Mouse (Mus musculus): ENCODE data around the gene Kif17. TPM values are rescaled to one million over a fixed set of nuclear protein-coding genes. Genes with fewer than 3 reads are reported as not detected.

Kif17 gene
- polyA plus RNA-seq, 1 experiment from 2014 or later = not detected

DNA sequence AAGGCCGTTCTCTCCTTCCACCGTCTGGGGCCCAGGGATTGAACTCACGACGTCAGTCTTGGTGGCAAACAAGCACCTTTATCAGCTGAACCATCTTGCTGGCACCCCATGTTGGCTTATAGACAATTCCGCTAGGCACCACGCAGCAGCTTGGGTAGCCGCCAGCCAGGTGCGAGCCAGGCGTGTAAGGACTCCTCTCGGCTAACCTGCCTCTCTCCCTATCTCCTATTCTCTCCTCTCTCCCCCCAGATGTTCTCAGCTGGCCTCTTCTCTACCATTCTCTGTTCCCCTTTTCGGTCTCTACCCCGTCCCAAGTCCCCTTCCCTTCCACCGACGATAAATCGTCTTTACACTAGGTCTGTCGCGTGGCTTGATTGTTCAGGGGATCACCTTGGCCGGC is 53.5 kb downstream of the Kif17 start:
- ATAC-seq (replicated peaks; ENCODE audit: low FRiP score) (no peak), DNase-seq (ENCODE audit: low spot score) (no peak)
- Histone ChIP-seq H3K27ac (ENCODE audit: low read depth, low read length) (no peak overlapping the region; the same call in 1 of the 2 replicates), H3K36me3 (ENCODE audit: control insufficient read depth, insufficient read depth, low read length) (no peaks in the 10 kb centered on the region), H3K9me3 (ENCODE audit: control insufficient read depth, low read length) (no peaks in the 10 kb centered on the region), H3K4me2 (ENCODE audit: low read depth, low read length, severe bottlenecking) (peak overlapping the region; percentile 65), H3K4me1 (replicated peaks; ENCODE audit: control insufficient read depth, insufficient read depth, low read length) (peaks cover 8% of the 10 kb centered on the region), H3K4me3 (ENCODE audit: low read depth, low read length) (peak overlapping the region; percentile 93), H3K9ac (ENCODE audit: low read length) (peak overlapping the region; percentile 79), H3K27me3 (ENCODE audit: control insufficient read depth, insufficient read depth, low read length) (no peaks in the 10 kb centered on the region)
- WGBS = 18% methylated on average over 18 of the region's 18 CpGs

DNA sequence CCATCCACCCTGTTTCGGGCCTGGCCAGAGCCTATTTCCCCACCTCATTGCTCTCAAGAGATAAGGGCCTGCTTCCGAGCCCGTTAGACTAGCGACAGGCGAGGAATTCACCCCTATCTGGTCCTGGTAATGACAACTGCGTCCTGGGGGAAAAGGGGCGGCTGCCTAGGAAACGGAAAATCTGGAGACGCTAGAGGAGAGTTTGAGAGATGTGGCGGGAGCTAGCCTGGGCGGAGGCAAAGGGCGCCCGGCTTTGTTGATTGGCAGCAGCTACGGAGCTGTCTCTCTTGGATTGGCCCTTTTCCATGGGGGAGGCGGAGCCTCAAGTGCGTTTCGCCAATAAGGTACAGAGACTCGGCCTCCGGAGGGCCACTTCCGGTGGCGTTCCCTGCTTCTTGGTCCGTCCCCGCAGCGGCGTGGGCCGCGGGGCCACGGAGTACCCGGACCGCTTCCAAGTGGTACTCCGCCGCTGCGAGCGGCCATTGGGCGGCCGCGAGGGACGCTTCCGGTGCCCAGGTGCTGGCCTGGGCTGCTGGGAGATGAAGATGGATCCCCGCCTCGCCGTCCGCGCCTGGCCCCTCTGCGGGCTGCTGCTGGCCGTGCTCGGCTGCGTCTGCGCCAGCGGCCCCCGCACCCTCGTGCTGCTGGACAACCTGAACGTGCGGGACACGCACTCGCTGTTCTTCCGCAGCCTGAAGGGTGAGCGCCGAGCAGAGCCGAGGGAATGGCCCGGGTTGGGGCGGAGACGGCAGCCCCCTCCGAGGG is 54.3 kb downstream of the Kif17 start, which contains the start of gene Ddost:
Gene Ddost (plus strand): TSS at position 391 of the 765 bp plus-strand sequence.
- under 1% methylated on average over 61 of the region's 64 CpGs for WGBS
- peak within 1 kb of the TSS; percentile 71 for H3K27ac ChIP-seq (ENCODE audit: low read depth, low read length)
- peak within 1 kb of the TSS; percentile 93 for H3K4me3 ChIP-seq (ENCODE audit: low read depth, low read length)
- peak within 1 kb of the TSS; percentile 94 for H3K9ac ChIP-seq (ENCODE audit: low read length)
- peaks cover 8% of the 10 kb centered on the region for H3K4me1 ChIP-seq (replicated peaks; ENCODE audit: control insufficient read depth, insufficient read depth, low read length)
- H3K9me3 ChIP-seq (ENCODE audit: control insufficient read depth, low read length) = no peaks in the 10 kb centered on the region
- H3K27me3 ChIP-seq (ENCODE audit: control insufficient read depth, insufficient read depth, low read length) = no peaks in the 10 kb centered on the region
- peak; percentile 98 for DNase-seq (ENCODE audit: low spot score)
- peak; percentile 99 for ATAC-seq (replicated peaks; ENCODE audit: low FRiP score)
- peak within 1 kb of the TSS; percentile 83 for H3K4me2 ChIP-seq (ENCODE audit: low read depth, low read length, severe bottlenecking)
- no peaks in the 10 kb centered on the region for H3K36me3 ChIP-seq (ENCODE audit: control insufficient read depth, insufficient read depth, low read length)

DNA sequence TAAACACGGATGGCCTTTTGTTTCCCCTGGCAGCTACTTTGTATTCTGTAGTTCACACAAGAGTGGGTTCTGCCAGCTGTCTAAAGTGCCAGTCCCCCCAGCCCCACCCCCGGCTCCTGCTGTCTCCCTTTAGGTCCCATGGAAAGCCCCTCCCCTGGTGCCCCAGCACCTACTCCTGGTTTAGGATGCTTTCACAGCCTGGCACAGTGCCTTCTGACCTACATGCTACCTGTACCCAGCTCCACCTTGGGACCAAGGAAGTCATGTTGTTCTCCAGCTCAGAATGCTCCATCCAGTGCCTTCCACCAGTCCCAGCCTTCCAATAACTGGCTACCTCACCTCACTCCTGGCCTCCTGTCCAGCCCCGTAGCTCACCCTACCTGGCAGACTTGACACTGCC is 56.8 kb downstream of the Kif17 start:
- no peak overlapping the region for H3K4me3 ChIP-seq (ENCODE audit: low read depth, low read length)
- WGBS = 90% methylated on average over 3 of the region's 3 CpGs
- H3K9ac ChIP-seq (ENCODE audit: low read length) = no peak overlapping the region
- no peak for DNase-seq (ENCODE audit: low spot score)
- H3K36me3 ChIP-seq (ENCODE audit: control insufficient read depth, insufficient read depth, low read length) = peaks cover 2% of the 10 kb centered on the region; the same call in 1 of the 2 replicates
- peaks cover 8% of the 10 kb centered on the region for H3K4me1 ChIP-seq (replicated peaks; ENCODE audit: control insufficient read depth, insufficient read depth, low read length)
- H3K27me3 ChIP-seq (ENCODE audit: control insufficient read depth, insufficient read depth, low read length) = no peaks in the 10 kb centered on the region
- no peak overlapping the region for H3K4me2 ChIP-seq (ENCODE audit: low read depth, low read length, severe bottlenecking)
- ATAC-seq (replicated peaks; ENCODE audit: low FRiP score) = no peak
- no peaks in the 10 kb centered on the region for H3K9me3 ChIP-seq (ENCODE audit: control insufficient read depth, low read length)
- no peak overlapping the region for H3K27ac ChIP-seq (ENCODE audit: low read depth, low read length)

DNA sequence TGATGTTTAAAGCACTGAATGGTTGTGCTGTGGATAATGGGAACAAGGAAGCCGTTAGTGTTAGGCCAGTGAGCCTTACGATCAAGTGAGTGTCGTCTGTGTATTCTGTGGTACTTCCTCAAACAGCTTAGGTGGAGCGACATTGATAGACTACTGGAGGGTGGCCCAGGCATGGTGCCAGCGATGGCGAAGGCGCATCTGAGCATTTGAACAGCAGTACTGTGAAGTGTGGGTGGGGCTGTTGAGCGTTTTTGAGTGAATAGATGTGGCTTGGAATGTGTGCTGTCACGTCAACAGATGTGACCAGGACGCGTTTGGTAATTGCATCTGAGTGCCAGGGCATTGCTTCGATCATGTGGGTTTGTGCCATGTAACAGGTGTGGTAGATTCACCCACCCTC is 57.5 kb downstream of the Kif17 start:
- H3K4me1 ChIP-seq (replicated peaks; ENCODE audit: control insufficient read depth, insufficient read depth, low read length) = peaks cover 8% of the 10 kb centered on the region
- 91% methylated on average over 12 of the region's 12 CpGs for WGBS
- H3K4me2 ChIP-seq (ENCODE audit: low read depth, low read length, severe bottlenecking) = no peak overlapping the region
- H3K36me3 ChIP-seq (ENCODE audit: control insufficient read depth, insufficient read depth, low read length) = peaks cover 5% of the 10 kb centered on the region; the same call in 1 of the 2 replicates
- H3K9ac ChIP-seq (ENCODE audit: low read length) = no peak overlapping the region
- ATAC-seq (replicated peaks; ENCODE audit: low FRiP score) (no peak), DNase-seq (ENCODE audit: low spot score) (no peak)
- no peak overlapping the region for H3K27ac ChIP-seq (ENCODE audit: low read depth, low read length)
- H3K9me3 ChIP-seq (ENCODE audit: control insufficient read depth, low read length) = no peaks in the 10 kb centered on the region
- H3K27me3 ChIP-seq (ENCODE audit: control insufficient read depth, insufficient read depth, low read length) = no peaks in the 10 kb centered on the region
- H3K4me3 ChIP-seq (ENCODE audit: low read depth, low read length) = no peak overlapping the region

DNA sequence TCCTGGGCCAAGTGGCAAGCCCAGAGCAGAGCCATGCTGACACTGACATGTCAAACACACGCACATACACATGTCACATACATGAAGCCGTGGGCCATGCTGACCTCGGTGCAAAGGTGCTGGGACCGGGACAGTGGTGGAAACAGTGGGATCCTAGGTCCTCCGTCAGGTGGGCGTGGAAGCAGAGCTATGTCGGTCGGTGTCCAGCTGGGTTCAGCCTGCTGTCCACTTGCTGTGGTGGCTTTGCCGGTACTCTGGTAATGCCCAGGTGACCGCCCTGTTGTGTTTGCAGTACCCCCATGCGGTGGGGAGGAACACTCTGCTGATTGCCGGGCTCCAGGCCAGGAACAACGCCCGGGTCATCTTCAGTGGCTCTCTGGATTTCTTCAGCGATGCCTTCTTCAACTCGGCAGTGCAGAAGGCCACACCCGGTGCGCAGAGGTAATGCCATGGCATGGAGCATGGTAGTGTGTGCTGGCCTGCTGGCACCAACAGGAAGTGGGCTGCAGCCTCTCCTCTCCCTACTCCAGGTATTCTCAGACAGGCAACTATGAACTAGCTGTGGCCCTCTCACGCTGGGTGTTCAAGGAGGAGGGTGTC is 60.2 kb downstream of the Kif17 start:
- H3K4me2 ChIP-seq (ENCODE audit: low read depth, low read length, severe bottlenecking) = no peak overlapping the region
- 95% methylated on average over 19 of the region's 19 CpGs for WGBS
- peaks cover 5% of the 10 kb centered on the region; the same call in 1 of the 2 replicates for H3K36me3 ChIP-seq (ENCODE audit: control insufficient read depth, insufficient read depth, low read length)
- no peaks in the 10 kb centered on the region for H3K9me3 ChIP-seq (ENCODE audit: control insufficient read depth, low read length)
- H3K9ac ChIP-seq (ENCODE audit: low read length) = no peak overlapping the region
- ATAC-seq (replicated peaks; ENCODE audit: low FRiP score) (no peak), DNase-seq (ENCODE audit: low spot score) (no peak)
- H3K27ac ChIP-seq (ENCODE audit: low read depth, low read length) = no peak overlapping the region
- peaks cover 5% of the 10 kb centered on the region for H3K4me1 ChIP-seq (replicated peaks; ENCODE audit: control insufficient read depth, insufficient read depth, low read length)
- no peak overlapping the region for H3K4me3 ChIP-seq (ENCODE audit: low read depth, low read length)
- H3K27me3 ChIP-seq (ENCODE audit: control insufficient read depth, insufficient read depth, low read length) = no peaks in the 10 kb centered on the region

DNA sequence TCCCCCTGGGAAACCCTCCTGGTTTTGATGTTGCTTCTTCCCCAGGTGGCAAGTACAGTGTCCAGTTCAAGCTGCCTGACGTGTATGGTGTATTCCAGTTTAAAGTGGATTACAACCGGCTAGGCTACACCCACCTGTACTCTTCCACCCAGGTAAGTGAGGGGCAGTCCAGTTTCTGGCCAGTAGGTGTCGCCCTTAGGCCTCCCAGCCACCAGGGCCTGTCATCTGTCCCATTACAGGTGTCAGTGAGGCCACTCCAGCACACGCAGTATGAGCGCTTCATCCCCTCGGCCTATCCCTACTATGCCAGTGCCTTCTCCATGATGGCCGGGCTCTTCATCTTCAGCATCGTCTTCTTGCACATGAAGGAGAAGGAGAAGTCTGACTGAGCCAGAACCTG is 61.4 kb downstream of the Kif17 start:
- ATAC-seq (replicated peaks; ENCODE audit: low FRiP score) (0 out of 2 replicates have a peak, but pooled peaks have one; percentile 18), DNase-seq (ENCODE audit: low spot score) (peak; percentile 73)
- 68% methylated on average over 8 of the region's 8 CpGs for WGBS

DNA sequence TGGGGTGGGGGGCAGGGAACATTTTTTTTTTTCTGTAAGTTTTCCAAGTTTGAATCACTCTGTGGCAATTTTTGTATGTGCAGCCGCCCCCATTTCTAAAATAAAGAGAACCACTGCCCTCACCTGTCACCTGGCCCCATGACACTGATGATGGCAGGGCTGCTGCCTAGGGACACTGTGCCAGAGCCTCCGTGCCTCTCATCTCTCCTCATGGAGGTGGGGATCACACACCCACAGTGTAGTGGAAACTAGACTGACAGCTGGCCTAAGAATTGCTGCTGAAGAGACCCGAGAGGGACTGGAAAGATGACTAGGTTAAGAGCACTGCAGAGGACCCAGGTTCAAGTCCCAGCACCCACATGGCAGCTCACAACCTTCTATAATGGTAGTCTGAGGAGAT is 61.9 kb downstream of the Kif17 start:
- ATAC-seq (replicated peaks; ENCODE audit: low FRiP score) = no peak
- peaks cover 5% of the 10 kb centered on the region; the same call in 1 of the 2 replicates for H3K36me3 ChIP-seq (ENCODE audit: control insufficient read depth, insufficient read depth, low read length)
- no peak overlapping the region for H3K4me3 ChIP-seq (ENCODE audit: low read depth, low read length)
- no peaks in the 10 kb centered on the region for H3K4me1 ChIP-seq (replicated peaks; ENCODE audit: control insufficient read depth, insufficient read depth, low read length)
- H3K9me3 ChIP-seq (ENCODE audit: control insufficient read depth, low read length) = no peaks in the 10 kb centered on the region
- no peak overlapping the region for H3K27ac ChIP-seq (ENCODE audit: low read depth, low read length)
- WGBS = 94% methylated on average over 3 of the region's 3 CpGs
- DNase-seq (ENCODE audit: low spot score) = no peak
- no peaks in the 10 kb centered on the region for H3K27me3 ChIP-seq (ENCODE audit: control insufficient read depth, insufficient read depth, low read length)
- no peak overlapping the region for H3K9ac ChIP-seq (ENCODE audit: low read length)
- no peak overlapping the region for H3K4me2 ChIP-seq (ENCODE audit: low read depth, low read length, severe bottlenecking)

More for the DNA sequence above, 61.4 kb downstream of the Kif17 start:
- Histone ChIP-seq H3K27me3 (ENCODE audit: control insufficient read depth, insufficient read depth, low read length) (no peaks in the 10 kb centered on the region), H3K4me1 (replicated peaks; ENCODE audit: control insufficient read depth, insufficient read depth, low read length) (no peaks in the 10 kb centered on the region), H3K4me2 (ENCODE audit: low read depth, low read length, severe bottlenecking) (no peak overlapping the region), H3K36me3 (ENCODE audit: control insufficient read depth, insufficient read depth, low read length) (peaks cover 5% of the 10 kb centered on the region; the same call in 1 of the 2 replicates), H3K9ac (ENCODE audit: low read length) (no peak overlapping the region), H3K27ac (ENCODE audit: low read depth, low read length) (no peak overlapping the region), H3K9me3 (ENCODE audit: control insufficient read depth, low read length) (no peaks in the 10 kb centered on the region), H3K4me3 (ENCODE audit: low read depth, low read length) (no peak overlapping the region)

DNA sequence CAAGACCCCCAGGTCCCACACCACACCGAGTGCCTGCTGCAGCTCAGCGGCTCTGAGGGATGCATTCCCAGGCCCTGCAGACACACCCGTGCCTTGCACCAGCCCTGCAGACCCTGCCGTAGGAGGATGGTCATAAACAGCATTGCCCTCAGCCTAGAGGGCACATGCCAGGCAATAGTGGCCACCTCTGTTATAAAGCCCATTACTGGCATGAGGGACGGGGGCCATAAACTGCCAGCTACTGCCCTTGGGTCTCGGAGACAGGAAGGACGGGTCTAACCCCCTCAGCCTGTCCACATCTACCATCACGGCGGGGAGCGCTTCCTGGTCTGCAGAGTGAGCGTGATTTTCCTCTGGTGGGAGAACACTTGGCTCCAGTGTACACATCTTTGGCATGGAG is 62.8 kb downstream of the Kif17 start:
- no peak overlapping the region for H3K9ac ChIP-seq (ENCODE audit: low read length)
- no peaks in the 10 kb centered on the region for H3K9me3 ChIP-seq (ENCODE audit: control insufficient read depth, low read length)
- ATAC-seq (replicated peaks; ENCODE audit: low FRiP score) = no peak
- no peak for DNase-seq (ENCODE audit: low spot score)
- no peaks in the 10 kb centered on the region for H3K27me3 ChIP-seq (ENCODE audit: control insufficient read depth, insufficient read depth, low read length)
- no peak overlapping the region for H3K4me2 ChIP-seq (ENCODE audit: low read depth, low read length, severe bottlenecking)
- H3K27ac ChIP-seq (ENCODE audit: low read depth, low read length) = no peak overlapping the region
- 93% methylated on average over 11 of the region's 11 CpGs for WGBS
- H3K4me1 ChIP-seq (replicated peaks; ENCODE audit: control insufficient read depth, insufficient read depth, low read length) = no peaks in the 10 kb centered on the region
- no peak overlapping the region for H3K4me3 ChIP-seq (ENCODE audit: low read depth, low read length)
- peaks cover 5% of the 10 kb centered on the region; the same call in 1 of the 2 replicates for H3K36me3 ChIP-seq (ENCODE audit: control insufficient read depth, insufficient read depth, low read length)

Data from forebrain, embryonic 11.5 days (tissue).